Mouse (Mus musculus): ENCODE measurements at regions not wholly inside any gene's neighbourhood (a gene's known extent, or its start where the extent isn't known, plus 50 kb on each side); places are given as distances from the start of the nearest gene placed in this dataset.

DNA sequence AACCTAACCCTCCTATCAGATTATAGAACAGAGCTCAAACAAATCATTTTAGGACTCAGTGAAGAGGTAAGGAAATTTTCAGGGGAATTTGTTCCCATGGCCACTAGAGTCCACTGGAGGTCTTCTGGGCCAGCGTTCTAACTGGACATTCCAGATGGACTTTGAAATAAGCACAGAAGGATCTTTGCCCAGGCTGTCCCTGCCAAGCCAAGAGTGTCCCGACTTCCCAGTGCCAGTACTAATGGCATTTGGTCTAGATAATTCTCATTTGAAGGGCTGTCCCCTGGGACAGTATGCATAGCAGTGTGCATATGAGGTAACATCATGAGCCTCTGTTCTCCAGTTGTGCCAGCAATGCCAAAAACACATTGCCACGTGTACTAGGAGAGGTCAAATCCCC is 97.7 kb upstream of the Tnfsf11 start:
- TF ChIP-seq CTCF (IDR thresholded peaks at IDR 0.05; ENCODE audit: low read depth) (0 out of 2 replicates have a peak, but pooled peaks have one; percentile 5), EP300 (IDR thresholded peaks at IDR 0.05; ENCODE audit: low read depth) (no peak)
